Mouse (Mus musculus): ENCODE results near the gene Gm17662. TPM values are rescaled to one million over a fixed set of nuclear protein-coding genes. Genes with fewer than 3 reads are reported as not detected.

Gene Gm17662
- polyA plus RNA-seq (2012; ENCODE audit: low replicate concordance), result not detected in 2 replicates

DNA sequence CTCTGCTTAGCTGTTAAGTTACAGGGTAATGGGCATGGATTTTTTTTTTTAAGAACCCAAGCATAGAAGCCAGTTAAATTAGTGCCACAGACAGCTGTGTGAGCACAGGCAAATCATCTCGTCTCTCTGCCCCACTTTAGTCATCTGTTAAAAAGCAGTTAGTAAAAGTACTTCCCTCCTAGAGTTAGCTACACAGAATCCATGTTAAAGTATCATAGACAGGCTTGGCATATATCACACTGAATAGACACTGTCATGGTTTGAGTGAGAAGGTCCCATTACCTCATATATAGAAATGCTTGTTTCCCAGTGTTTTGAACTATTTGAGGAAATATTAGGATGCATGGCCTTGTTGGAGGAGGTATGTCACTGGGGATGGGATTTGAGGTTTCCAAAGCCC, at the start of gene Gm17662:
Gene Gm17662 (plus strand): TSS at position 301 of the 400 bp plus-strand sequence.

DNA sequence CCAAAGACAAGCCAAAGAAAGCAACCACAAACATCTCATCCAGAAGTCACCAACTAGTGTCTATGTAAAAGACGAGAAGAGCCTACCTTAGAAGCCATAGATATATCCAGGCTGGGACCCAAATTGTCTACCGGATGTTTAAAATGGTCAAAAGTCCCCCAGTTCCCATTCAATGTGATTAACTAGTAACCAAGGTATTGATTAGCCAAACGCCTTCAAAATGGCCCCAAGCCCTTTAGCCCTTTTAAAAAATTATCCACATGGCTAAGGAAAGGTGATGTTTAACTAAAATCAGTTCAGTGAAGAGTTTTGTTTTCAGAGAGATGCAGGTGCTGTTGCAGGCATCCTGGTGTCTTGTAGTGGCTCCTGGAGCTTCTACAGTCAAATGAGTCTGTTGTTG, 19.2 kb downstream of the Gm17662 start, which contains the start of gene C8a:
Gene C8a (minus strand): TSS at position 76 of the 400 bp plus-strand sequence.

Other genes starting within 250 kb of the Gm17662 start
- gene C8b, start 91.0 kb upstream of the Gm17662 start, polyA plus RNA-seq (2012; ENCODE audit: low replicate concordance), result not detected in 2 replicates
- not detected in 2 replicates for gene C8a, start 19.1 kb downstream of the Gm17662 start, polyA plus RNA-seq (2012; ENCODE audit: low replicate concordance)
- gene Fyb2, start 56.1 kb downstream of the Gm17662 start, polyA plus RNA-seq (2012; ENCODE audit: low replicate concordance), result 0.10 TPM in 1 of 2 replicates, not detected in the other